Mouse (Mus musculus) splenic B cell, adult 2 months (primary cell): ENCODE results near the gene Kcnh1.

Experiments used
- DNase-seq: peaks from one replicate; pipeline ENCODE4 v3.0.0-alpha.2; 2011; ENCODE audit warnings: low read depth, low spot score
- H3K27me3 ChIP-seq: 2 replicates; pipeline ENCODE4 v1.6.1; 2012; ENCODE audit warnings: mild to moderate bottlenecking, low read length, moderate library complexity, mixed read lengths; ENCODE audit not compliant: control insufficient read depth, poor library complexity, insufficient read depth, severe bottlenecking
- H3K36me3 ChIP-seq: 2 replicates; pipeline ENCODE4 v1.6.1; 2012; ENCODE audit warnings: mild to moderate bottlenecking, low read length, moderate library complexity, mixed read lengths; ENCODE audit not compliant: control insufficient read depth, poor library complexity, insufficient read depth, severe bottlenecking

Gene Kcnh1

GRCm38 (mm10) chr1:192439151-192439837, 248.7 kb downstream of the Kcnh1 start:
- Histone ChIP-seq H3K27me3 (no peaks in the 10 kb centered on the region), H3K36me3 (no peaks in the 10 kb centered on the region)
- DNase-seq, result no peak

GRCm38 (mm10) chr1:192442772-192443445, 252.3 kb downstream of the Kcnh1 start:
- no peaks in the 10 kb centered on the region for H3K27me3 ChIP-seq
- DNase-seq, result no peak
- H3K36me3 ChIP-seq, result no peaks in the 10 kb centered on the region

GRCm38 (mm10) chr1:192443998-192444657, 253.6 kb downstream of the Kcnh1 start:
- DNase-seq, result no peak
- Histone ChIP-seq H3K36me3 (no peaks in the 10 kb centered on the region), H3K27me3 (no peaks in the 10 kb centered on the region)

DNA sequence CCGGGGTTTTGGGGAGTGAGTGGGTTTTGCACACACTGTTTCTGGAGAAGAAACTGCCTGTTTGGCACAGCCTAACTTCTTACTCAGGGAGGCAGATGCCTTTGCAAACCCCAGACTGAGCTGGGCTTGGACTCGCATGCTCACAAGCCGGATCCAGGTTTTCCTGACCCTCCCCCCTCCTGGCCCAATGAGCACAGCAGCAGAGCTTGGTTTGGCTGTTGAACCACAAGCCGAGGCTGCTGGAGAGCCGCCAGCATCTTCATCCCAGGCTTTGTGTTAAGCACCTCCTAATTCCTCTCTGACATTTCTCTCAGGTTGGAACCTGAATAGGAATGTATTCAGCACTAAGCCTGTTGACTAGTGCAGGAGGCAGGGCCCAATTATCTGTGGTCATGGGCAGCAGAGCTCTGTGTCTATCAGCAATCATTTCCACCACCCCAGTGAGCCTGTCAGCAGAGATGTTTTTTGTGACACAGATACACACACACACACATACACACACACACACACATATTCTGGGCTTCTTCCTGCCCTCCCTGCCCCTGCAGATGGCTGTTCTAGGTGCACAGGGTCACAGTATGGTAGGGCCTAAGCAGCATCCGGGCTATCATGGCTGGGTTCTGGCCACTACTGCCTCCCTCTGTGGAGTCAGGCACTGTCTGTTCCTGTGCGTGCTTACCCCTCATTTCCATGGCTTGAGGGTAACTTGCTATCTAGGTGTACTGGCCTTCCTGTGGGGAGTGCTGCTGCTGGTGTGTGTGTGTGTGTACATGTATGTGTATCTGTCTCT, 254.3 kb downstream of the Kcnh1 start:
- Histone ChIP-seq H3K36me3 (no peaks in the 10 kb centered on the region), H3K27me3 (no peaks in the 10 kb centered on the region)
- no peak for DNase-seq

GRCm38 (mm10) chr1:192446158-192446557, 255.6 kb downstream of the Kcnh1 start:
- Histone ChIP-seq H3K36me3 (no peaks in the 10 kb centered on the region), H3K27me3 (no peaks in the 10 kb centered on the region)
- DNase-seq, result no peak

DNA sequence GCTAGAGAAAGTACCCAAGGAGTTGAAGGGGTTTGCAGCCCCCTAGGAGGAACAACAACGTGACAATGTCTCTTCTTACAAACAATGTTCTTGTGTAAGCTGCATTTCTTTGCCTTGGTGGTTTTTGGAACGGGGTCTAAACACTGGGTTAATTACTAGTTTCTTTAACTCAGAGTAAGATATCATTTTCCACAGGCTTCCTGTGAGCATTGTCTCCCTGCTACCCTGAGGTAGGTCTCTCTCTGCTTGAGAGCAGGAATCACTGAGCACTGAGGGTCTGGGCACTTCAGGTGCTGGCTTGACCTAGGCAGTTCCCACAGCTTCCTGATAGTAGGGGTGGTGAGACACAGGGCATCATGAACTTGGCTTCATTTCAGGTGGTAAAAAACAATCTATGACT, 257.1 kb downstream of the Kcnh1 start:
- no peak for DNase-seq
- no peaks in the 10 kb centered on the region for H3K27me3 ChIP-seq
- H3K36me3 ChIP-seq, result no peaks in the 10 kb centered on the region

DNA sequence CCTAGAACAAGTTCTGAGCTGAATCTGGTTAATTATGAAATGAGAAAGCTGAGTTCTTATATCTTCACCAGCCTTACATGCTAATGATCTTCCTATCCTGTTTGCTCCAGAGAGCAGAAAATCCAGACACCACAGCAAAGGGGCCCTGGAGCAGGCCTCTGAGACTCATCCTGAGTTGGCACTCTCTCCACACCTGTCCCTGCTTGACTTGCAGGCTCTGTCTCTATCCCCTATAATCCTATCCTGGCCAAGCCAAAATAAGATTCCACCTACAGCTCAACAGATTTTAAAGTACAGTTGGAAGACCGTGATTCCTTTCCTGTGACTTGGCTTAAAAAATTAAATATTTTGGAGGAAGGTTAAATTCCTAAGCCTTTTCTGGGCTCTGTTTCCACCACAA, 257.9 kb downstream of the Kcnh1 start:
- no peaks in the 10 kb centered on the region for H3K36me3 ChIP-seq
- H3K27me3 ChIP-seq, result no peaks in the 10 kb centered on the region

DNA sequence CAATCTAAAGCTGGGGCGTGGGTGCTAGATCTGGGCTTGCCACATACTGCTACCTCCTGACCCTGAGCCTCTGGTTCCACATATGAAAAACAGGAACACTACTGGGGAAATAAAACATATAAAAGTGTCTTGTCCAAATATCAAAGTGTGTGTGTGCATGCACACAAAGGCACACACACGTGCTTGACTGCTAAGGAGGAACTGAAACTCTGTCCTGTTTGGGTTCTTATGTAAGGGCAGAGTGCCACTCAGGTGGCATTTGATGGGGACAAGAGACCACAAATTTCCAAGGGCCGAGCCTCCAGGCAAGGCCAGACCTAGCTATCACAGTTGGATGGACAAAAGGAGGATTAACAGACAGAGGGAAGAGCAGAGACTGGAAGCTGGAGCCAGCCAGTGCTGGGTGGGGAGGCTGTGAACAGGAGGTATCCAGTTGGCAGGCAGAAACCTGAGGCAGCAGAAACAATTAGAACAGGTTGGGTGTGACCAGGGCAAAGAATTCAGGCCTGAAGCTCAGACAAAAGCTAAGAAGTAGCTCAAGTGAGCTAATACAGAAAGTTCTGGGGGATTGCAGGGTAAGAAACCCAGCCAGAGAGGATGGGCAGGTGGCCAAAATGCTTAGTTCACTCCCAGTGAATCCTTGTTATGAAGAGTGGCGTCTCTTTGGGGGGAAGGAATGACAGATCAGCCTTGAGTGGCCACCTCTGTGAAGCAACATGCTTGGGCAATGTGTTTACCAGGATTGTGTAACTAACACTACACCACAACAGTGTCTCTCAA, 259.2 kb downstream of the Kcnh1 start:
- Histone ChIP-seq H3K36me3 (no peaks in the 10 kb centered on the region), H3K27me3 (no peaks in the 10 kb centered on the region)
- DNase-seq, result peak; percentile 5

More for the DNA sequence above, 257.9 kb downstream of the Kcnh1 start:
- no peak for DNase-seq

DNA sequence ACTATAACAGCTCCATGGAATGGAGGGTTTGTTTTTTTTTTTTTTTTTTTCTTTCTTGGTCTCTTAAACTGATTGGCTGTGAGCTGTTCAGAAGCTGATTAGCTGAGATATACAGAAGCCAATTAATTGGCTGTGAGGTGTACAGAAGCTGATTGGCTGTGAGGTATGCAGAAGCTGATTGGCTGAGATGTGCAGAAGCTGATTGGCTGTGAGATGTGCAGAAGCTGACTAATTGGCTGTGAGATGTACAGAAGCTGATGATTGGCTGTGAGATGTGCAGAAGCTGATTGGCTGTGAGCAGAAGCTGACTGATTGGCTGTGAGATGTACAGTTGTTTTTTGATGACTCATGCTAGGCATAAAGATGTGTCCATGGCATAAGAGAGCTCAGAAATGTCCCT, 259.9 kb downstream of the Kcnh1 start:
- Histone ChIP-seq H3K36me3 (no peaks in the 10 kb centered on the region), H3K27me3 (no peaks in the 10 kb centered on the region)
- no peak for DNase-seq

GRCm38 (mm10) chr1:192451722-192452121, 261.1 kb downstream of the Kcnh1 start:
- Histone ChIP-seq H3K27me3 (no peaks in the 10 kb centered on the region), H3K36me3 (no peaks in the 10 kb centered on the region)
- DNase-seq, result no peak

DNA sequence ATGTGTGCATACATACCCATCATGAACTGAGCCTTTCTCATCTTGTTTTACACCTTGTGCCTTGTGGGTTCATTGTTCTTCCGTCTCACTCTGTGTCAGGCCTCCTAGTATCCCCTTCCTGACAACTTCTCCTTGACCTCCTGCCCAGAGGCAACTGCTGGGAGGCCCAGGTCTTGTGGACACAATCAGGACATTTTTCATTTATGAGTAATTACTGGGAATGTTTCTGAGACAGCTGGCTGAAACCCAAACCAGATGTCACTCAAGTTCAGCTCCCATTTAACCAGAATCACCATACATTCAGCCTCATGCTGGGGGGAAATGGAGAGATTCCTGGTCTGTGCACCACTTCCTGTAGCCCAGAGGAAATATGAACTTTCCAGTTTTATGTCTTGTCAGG, 263.9 kb downstream of the Kcnh1 start:
- Histone ChIP-seq H3K27me3 (no peaks in the 10 kb centered on the region), H3K36me3 (no peaks in the 10 kb centered on the region)
- no peak for DNase-seq

DNA sequence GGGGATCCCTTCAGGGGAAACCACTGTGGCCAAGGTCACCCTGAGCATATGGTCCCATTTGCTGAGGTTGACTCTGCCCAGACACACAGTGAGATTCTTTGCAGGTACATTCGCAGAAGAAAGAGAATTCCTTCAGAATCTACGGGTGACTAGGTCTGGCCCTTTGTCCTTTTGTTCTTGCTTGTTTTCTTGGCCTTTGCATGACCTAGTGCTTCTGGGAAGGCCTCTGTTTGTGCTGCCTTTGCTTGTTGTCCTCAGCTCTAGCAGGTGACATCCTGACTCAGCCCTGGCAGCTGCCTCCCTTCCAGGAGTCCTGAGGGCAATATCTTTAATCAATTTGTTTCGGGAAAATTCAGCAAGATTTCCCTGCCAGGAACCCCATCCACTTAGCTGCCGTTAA, 264.4 kb downstream of the Kcnh1 start:
- no peaks in the 10 kb centered on the region for H3K36me3 ChIP-seq
- H3K27me3 ChIP-seq, result no peaks in the 10 kb centered on the region
- DNase-seq, result no peak

DNA sequence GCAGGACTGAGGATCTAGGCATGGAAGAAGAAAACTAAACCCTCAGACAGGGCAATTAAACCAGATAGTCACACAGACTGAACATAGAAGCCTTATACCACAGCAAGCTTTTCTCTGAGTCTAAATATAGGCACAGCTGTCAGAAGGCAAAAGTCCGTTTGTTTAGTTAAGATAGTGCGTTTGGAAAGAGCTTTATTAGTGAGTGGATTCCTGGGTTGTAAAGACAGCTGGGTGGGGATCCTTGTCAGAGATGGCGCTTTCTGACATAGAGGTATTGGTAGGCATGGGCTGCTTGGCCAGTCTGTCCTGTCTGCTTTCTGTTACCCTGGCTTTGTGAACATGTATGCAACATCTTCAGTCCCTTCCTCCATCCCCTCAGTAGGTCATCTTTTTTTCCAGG, 266.5 kb downstream of the Kcnh1 start:
- Histone ChIP-seq H3K27me3 (no peaks in the 10 kb centered on the region), H3K36me3 (no peaks in the 10 kb centered on the region)
- no peak for DNase-seq

DNA sequence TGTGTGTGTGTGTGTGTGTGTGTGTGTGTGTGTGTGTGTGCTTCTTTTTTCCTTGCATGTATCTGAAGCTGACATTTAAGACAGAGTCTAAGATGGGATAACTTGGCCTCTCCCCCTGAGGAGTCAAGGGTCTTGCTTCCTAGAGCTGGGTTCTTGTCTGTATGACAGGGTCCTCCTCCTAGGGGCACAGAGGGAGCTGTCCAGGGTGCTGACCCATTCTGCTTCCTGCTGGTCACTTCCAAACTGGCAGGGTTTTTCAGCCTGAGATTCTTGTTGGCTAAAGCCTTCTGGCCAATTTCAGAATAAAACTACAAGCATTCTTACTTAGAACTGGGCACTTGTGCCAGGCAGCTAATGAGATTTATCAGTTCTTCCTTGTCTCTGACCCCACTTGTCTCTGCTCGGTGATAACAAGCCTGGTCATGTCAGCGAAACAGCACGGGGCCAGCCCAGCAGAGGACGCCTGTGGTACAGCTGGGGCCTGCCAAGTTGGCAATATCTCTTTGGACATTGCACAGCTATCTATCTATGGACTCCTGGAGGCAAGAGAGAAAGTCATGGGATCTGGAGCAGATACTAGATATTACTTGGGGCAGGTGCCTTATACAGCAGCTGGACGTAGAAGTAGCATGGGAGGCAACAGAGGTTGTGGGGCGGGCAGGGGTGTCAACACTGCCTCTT, 267.1 kb downstream of the Kcnh1 start:
- DNase-seq, result no peak
- Histone ChIP-seq H3K36me3 (no peaks in the 10 kb centered on the region), H3K27me3 (no peaks in the 10 kb centered on the region)
